Mouse (Mus musculus) retina, adult 2 months (tissue): ENCODE measurements around the gene Prkag2.
"Not testable (repeated sequence)": the region's sequence is repeated elsewhere in the genome, so short reads cannot be mapped to it uniquely, and the experiment has no call there.

ENCODE experiments used
- DNase-seq: peaks from one replicate; pipeline ENCODE4 v3.0.0-alpha.2; 2012; ENCODE audit warnings: low read depth, low spot score

Prkag2 gene

DNA sequence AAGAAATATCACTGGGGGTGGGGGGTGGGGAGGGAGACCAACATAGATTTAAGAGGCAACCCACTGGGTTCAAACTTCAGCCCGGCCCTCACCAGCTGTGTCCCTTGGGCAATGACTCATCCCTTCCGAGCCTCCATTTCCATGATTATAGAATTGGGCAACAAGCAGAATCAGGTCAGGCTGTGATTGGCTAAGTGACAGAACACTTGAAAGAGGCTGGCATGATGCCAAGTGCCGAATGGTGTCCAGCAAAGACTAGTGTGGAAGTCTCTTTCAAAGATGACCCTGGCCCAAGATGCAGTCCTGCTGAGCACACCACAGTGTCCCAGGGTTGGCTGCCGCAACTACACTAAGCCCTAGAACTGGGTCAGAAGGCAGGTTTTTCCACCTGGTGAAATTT, 14.2 kb downstream of the Prkag2 start:
- DNase-seq: no peak

DNA sequence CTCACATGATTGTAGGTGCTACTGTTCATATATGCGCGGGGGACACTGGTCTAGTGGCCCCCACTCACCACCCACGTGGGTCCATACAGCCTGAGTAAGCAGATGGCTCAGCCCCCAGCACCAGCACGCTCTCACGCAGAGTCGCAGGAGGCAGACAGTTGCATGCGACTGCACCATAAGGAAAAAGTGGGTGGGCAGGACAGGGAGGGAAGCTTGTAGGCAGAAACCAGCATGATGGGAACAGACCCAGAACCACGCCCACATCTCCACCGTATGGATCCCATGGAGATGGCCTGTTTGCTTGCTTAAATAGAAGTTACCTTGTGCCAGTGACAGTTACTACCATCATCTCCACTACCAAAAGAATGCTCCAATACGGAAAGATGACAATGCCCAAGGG, 15.3 kb downstream of the Prkag2 start:
- no peak for DNase-seq

DNA sequence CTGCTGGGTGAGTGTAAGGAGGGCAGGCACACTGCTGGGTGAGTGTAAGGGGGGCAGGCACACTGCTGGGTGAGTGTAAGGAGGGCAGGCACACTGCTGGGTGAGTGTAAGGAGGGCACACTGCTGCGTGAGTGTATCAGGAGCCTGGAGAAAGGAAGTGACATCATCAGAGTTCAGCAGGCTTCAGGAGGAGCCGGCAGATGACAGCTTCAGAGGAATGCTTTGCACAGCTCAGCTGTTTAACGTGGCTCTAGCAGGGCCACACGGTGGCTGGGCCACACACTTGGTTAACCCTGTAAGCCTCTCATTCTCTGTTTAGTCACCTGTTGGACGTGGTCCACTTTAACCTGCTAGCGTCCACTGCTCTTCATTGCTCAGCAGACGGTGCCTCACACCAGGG, 16.6 kb downstream of the Prkag2 start:
- DNase-seq: no peak

DNA sequence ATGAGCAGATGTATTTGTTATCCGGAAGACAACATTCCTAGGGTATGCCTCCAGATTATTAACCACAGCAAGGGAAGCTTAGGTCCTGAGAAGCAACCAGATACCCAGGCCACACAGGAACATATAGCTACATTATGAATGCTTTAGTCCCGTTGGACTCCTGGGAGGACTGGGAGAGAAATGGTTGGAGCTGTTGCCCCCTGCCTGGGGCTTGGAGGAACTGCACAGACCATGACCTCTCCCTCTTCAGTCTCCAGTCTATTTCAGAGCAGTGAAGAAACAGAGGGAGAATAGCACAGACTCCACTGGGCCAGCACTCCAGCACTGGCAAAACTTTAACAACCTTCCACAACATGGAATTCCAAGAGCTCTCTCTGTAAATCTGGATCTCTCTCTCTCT, 17.9 kb downstream of the Prkag2 start:
- no peak for DNase-seq

DNA sequence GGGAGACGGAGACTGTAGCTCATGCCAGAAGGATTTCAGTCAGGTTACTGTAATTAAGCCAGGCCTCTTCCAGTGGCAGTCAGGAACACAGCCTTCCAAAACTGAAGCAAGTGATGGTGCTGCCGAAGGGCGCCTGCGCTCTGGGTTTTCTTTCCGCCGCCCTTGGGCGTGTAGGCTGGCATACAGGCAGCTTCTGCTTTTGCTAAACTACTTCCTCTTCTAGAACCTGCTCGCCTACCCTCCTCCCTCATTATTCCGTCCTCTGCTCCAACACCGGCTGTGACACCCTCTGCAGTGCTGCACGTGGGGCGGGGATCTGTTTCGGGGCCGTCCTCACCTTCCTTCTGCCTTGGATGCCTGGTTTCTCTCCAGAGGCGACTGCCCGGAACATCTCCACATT, 18.9 kb downstream of the Prkag2 start:
- DNase-seq: no peak

DNA sequence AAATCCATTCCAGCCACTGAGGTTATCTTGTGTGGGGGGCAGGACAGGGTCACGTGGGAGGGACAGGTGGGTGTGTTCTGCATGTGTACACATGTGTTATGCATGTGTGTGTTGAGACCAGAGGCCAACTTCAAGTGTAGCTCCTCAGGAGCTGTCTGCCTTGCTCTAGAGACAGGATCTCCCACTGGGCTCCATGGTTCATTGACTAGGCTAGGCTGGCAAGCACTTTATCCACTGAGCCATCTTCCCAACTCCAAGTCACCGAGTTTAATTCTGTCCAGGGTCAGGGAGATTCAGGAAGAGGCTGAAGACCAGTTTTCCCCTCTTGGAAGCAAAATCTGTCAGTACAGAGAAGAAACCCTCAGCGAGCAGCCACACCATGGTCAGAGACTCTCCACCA, 19.4 kb downstream of the Prkag2 start:
- DNase-seq: no peak

DNA sequence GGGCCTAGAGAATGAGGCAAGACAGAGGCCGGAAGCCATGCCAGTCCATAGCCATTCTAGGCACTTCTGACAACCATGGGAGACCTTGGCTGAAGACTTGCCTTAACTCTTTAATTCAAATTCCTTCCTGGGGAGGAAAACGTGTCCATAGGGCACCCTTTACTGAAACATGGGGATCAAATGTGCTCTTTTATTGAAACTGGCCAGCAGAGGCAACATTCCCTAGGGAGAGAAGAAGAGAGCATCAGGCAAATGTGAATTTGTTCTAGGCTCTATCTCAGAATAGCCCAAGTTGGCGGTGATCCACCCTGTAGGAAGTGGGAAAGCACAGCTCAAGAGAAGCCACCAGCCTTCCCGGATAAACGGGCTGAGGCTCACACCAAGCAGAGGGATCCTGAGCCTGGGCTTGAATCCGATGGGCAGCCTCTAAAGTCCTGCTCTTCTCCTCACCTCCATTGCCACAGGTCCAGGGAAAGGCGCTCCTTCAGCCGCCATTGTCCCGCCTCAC, 19.9 kb downstream of the Prkag2 start:
- DNase-seq: no peak

DNA sequence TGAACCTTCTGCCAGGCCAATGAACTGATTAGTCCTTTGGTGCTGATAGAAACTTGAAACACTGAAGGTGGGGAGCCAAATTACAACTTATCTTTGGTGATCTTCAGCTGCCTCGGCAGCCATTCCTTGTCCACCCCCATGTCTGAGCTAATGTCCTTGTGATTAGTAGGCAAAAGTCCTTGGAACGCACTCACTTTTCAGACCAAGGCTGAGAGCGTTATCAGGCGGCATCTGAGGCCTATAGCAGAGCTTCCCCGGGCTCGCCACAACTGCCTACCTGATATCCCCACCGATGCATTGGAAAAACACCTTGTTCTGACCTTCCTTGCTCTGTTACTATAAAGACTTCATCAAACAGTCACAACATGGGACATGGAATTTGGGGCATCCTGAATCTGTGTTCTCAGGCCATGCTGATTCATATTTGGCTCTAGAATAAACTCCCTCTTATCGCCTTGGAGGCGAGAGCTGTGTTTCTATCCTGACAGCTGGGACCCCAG, 20.6 kb downstream of the Prkag2 start:
- no peak for DNase-seq

DNA sequence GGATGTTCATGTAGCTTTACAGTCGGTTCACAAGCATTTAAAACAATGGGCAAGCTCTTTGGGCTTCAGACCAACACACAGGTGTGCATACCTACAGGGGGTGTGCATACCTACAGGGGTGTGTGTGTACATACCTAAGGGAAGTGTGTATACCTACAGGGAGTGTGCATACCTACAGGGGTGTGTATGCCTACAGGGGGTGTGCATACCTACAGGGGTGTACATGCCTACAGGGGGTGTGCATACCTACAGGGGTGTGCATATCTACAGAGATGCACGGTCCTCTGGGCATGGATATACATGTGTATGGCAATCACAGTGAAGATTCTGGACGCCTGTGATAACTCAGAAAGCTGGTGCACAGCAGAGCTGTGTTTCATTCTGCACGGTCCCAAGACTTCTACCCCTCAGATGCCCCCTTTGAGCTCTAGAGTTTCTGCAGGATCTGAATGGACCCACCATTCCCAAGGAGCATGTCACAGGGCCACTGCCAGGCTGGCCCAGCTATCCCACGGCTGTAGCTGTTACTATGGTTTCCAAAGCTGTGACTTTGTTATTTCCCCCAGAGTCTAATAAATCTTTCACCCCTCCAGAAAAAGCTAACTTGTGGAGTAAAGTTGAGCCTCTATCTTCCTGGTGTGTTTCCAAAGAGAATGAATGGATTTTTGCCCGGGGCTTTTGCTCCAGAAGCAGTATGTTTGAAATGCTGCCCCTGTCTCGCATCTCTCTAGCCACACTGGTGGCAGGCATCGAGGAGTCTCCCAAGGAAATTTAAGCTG, 22.4 kb downstream of the Prkag2 start:
- DNase-seq: no peak

DNA sequence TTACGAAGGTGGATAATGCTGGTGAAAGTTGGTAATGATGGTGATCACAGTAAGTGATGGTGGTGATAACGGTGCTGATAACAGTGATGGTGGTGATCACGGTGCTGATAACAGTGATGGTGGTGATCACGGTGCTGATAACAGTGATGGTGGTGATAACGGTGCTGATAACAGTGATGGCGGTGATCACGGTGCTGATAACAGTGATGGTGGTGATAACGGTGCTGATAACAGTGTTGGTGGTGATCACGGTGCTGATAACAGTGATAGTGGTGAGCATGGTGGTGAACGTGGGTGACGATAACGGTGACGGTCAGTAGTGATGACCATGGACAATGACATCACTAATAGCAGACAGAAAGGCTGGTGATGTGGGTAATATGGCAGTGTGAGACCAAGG, 23.2 kb downstream of the Prkag2 start:
- DNase-seq: not testable (repeated sequence)

DNA sequence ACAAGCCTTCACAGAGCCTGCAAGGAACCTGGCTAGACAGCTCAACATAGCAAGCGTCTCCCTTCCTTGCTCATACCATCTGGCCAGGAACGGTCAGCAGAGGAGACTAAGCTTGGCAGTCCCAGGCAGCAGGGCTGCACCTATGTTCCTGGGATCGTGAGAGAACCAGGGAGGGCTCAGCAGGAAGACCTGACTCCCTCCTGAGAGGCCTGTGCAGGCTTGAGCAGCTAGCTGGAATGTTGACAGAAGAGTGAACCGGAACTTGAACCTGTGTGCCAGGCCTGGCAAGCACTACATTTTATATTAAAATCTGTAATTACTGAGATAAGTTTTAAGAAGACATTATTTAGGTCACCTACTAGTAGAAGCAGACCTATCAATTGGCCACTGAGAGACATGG, 24.8 kb downstream of the Prkag2 start:
- DNase-seq: no peak

DNA sequence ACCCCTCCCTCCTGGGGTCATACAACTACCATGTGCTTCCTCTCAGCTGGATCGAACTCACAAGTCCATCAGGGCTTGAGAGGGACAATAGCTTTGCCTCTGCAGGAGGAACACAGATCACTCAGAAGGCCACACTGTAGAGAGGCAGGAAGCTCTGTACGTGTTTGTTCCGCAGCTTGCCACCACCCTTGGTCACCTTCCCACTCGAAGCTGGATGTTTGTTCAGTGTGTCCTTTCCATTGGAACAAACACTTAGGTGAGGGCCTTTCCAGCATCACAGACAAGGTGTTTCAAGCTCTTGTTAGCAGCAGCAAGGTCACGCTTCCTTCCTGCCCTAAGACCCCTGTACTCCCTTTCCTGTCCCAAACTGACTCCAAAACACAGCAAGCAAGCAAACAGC, 30.6 kb downstream of the Prkag2 start:
- DNase-seq: no peak

DNA sequence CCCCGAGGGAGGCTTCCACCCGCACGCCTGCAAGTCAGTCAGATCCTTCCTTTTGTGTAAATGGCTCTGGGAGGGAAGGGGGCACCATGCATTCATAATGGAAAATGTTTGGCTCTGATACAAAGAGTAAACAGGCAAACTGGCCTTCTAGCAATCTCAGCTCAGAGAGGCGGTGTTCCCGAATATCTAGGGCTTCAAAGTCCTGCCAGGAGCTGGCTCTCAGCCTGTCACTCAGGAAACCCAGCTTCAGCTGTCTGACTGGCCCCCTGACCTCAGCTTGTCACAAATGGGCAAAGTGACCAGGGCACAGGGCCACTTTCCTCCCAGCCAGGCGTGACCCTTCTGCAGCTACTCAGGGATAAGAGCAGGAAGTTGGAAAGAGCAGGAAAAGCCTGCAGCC, 33.3 kb downstream of the Prkag2 start:
- DNase-seq: no peak

DNA sequence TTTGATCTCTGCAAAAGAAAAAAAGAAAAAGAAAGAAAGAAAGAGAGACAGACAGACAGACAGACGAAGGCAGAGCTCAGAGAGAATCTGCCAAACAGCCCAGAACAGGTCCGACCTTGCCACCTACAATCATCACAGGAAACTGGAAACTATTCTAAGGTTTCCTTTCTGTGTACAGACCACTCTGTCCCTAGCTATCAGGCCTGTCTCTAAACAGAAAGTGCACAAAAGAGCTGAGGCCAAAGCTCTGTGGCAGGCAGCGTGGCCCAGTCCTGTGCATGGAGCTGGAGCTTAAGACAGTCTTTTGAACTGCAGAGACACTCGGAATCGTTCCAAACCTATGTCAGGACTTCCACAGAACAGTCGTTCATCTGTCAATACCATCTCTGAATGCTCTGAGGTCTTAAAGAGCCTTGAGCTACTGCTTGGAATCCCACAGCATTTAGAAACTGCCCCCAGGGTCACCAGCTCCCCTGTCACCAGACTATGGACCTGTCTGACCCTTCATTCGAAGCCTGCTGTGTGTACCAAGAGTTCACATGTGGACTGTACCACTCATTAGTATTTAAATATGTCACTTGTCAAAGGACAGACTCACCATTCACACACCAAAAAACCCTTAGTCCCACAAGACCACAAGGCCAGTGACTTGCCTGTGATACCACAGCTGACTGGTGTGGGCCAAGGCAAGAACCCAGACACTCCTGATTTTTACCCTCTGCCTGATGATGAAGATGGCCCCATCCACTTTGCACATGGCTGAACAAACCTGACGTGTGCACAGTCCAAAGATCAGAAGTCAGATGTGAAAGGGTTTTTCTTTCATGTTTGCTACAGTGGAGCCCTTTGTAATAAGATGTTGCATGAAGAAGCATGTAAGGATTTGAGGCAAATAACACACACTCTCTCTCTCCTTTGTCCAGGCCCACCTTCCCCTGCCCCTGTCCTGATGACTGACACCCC, 35.9 kb downstream of the Prkag2 start:
- no peak for DNase-seq

DNA sequence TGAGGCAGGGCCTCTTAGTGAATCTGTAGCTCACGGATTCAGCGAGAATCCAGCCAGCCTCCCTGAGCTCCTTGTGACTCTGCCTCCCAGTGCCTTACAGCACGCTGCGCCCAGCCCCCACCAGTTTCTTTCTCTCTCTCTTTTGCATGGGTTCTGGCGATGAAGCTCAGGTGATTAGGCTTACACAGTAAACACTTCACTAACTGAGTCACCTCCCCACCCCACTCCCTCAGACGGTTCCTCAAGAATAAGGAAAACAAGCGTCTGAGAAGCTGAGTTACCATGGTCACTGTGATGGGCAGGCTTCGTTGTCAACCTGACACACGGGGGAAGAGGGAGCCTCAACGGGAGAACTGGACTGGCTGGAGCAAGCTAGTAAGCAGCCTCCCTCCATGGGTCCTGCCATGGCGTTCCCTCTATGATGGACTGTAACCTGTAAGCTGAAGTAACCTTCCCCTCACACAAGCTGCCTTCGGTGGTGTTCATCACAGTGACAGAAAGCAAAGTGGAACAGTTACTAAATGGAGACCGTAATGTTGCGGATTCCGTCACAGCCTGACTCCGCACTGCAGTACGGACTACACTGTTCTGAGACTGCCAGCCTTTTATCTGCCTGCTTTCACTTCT, 37.8 kb downstream of the Prkag2 start:
- DNase-seq: no peak

DNA sequence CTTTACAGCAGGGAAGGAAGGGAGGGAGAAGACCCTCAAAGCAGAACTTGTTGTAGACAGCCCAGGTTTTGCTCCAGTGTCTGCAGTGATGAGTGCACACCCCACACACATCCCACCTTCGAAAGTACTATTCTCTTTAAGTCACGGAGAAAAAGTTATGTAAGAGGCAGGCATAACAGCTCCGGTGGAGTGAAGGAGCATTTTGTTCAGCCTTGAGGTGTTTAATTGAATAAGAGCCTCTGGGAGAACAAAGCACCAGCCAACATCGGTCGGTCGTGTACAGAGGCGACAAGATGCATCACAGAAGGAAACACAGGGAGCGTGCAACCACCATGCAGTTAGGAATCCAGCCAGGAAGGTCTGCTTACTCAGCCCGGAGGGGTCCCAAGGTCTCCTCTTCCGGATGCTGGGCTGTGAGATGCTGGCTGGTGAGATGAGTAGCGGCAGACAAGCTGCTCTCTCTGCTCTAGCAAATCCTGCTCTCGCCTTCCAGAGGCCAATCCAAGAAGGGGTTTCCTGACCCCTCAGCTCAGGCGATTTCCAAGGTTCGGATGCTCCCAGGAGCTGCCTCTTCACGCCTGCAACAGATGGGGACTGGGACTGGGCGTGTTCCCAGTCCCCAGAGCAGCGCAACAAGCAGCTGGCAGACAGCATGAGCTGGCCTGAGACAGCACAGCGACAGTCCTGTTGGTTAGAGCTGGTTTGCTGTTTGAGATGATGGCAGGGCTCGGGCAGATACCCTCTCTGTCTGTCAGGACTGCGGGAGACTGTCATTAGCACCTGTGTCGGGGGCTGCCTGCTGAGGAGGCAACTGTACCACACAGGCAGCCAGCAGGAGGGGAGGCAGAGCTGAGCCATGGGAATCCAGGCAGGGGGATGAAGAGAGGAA, 41.3 kb downstream of the Prkag2 start:
- DNase-seq: no peak

DNA sequence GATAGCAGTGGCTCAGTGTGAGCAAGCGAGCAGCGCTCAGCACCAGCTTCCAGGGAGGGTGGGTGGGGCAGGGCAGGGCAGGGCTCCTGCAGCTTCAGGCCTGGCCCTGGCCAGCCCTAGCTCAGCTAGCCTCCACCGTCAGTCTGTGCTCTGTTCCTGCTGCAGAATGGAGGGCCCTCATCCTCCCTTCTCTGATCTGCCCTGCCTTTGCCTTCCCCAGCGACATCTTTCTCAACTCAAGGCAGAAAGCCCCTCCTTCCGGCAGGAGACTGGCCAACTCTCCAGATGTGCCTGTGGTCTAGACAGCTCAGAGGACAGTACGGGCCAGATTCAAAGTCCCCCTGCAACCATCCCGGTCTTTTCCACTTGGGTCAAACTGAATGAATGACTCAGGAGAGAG, 42.0 kb downstream of the Prkag2 start:
- no peak for DNase-seq

DNA sequence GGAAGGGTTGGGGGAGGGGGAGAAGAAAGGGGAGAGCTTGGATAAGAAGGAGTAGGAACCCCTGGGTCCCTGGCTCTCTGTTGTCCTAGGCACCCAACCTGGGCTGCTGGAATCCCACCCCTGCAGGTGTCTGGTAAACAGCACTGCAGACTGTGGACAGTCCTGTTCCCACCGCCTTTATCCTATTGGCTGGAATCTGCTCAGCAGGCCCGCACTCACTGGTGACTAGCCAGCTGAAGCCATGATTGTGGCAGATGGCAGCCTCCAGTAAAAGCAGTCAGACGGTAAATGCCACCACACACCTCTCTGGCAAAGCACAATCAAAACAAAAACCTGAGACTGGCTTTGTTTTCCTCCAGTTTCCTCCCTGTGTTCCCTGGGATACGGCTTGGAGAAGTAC, 45.2 kb downstream of the Prkag2 start:
- DNase-seq: no peak

DNA sequence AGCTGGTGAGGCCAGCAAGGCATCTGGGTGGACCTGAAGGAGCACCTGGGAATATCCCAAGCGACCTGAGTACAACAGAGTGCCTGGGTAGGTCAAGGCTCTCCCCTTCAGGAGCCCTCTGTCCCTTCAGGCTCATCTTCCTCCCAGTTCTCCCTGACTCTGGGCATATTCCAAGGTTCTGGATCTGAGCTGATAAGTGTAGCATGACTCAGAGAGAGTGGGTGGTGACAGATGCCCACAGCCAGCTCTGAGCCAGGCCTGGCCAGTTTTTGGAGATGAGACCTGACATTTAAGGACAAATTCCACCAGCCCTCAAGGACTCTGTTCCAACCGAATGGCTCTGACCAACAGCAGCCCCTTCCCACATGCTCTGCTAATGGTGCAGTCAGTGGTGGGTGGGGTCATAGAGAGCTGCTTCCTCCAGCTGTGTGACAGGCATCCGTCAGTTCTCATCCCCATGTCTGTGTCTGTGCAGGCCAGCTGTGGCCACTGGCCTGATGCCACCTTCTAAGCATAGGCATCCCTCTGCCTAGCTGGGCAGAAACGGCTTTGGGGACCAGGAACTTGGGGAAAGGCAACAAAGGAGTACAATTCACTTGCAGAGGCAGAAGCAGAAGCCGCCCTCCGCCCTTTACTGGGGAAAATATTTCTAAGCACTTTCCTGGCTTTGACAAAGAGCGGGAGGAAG, 46.3 kb downstream of the Prkag2 start:
- DNase-seq: no peak

DNA sequence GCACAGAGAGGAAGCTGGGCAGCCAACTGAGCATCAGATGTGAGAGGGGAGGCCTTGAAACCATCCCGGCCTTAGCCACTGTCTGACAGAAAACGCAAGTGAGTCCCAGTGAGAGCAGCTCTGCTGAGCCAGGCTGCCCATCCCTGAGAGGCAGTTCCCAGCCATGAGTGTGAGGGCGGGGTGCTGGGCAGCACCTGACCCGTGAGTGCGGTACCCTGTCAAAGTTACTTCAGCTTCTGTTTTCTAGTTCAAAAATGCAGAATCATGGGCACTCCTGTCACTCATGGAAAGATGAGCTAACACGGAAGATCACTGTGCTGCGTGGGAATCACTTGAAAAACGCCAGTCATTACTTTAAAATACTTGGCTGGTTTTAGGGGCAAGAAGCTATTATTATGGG, 49.6 kb downstream of the Prkag2 start:
- DNase-seq: no peak
